Mouse (Mus musculus) adrenal gland, postnatal 25 days (tissue): Measurements from ENCODE around the gene Ppfia1. TPM values are rescaled to one million over a fixed set of nuclear protein-coding genes. Genes with fewer than 3 reads are reported as not detected.

ENCODE experiments used
- DNase-seq: peaks from one replicate; pipeline ENCODE4 v3.0.0; 2021; ENCODE audit warnings: mixed read lengths
- long read RNA-seq: library from polyadenylated mRNA; stranded (forward); transcript quantifications from one replicate; pipeline ENCODE4 v2.0.0, GENCODE M21; 2021
- total RNA-seq: library from RNA; stranded (reverse); gene quantifications from 2 replicates; pipeline ENCODE4 v1.2.3, GENCODE M21; 2021

Ppfia1 gene
- total RNA-seq, result 61.7 and 66.6 TPM in 2 replicates
- long read RNA-seq, partial matches to known transcripts, result 10 of 57 reads
- long read RNA-seq, other reads (novel, unspliced or antisense), result 46 of 57 reads

- DNase-seq, result peak; percentile 100
Observed at GRCm38 (mm10) chr7:144553237-144554122, at the start of gene Ppfia1. TSS of gene Ppfia1 (minus strand) at chr7:144553729.

GRCm38 (mm10) chr7:144600333-144600900, 46.9 kb upstream of the Ppfia1 start:
- DNase-seq, result no peak

GRCm38 (mm10) chr7:144589508-144589907, 36.0 kb upstream of the Ppfia1 start:
- no peak for DNase-seq

DNA sequence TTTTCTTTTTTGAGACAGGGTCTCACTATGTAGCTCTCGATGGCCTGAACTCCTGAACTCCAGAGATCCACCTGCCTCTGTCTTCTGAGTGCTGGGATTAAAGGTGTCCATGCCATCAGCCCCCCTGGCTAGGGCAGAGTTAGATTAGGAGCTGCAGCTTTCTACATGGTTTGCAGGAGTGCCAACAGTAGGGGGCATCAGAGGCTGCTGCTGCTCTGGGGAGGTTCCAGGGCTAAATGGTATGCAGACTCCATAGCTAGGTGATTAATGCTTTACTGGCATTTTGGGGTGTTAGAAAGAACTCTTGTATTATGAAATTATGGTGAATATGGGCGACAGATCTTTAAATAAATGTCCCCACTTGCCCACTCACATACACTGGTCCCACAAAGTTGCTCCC, 33.8 kb upstream of the Ppfia1 start:
- peak; percentile 59 for DNase-seq

- peak; percentile 79 for DNase-seq
Observed at GRCm38 (mm10) chr7:144585648-144586047, 32.1 kb upstream of the Ppfia1 start.

DNA sequence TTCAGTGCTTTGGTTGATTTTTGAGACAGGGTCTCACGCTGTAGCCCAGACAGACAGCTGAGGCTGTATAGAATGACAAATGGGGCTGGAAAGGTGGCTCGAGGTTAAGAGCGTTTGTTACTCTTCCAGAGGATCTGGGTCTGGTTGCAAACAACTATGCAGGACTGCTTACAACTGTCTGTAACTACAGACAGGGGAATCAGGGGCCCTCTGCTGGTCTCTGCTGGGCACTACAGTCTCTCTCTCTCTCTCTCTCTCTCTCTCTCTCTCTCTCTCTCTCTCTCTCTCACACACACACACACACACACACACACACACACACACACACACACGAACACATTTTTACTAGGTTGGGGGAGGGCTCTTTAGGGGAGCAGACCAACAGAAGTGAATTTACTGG, 30.1 kb upstream of the Ppfia1 start:
- peak; percentile 34 for DNase-seq

DNA sequence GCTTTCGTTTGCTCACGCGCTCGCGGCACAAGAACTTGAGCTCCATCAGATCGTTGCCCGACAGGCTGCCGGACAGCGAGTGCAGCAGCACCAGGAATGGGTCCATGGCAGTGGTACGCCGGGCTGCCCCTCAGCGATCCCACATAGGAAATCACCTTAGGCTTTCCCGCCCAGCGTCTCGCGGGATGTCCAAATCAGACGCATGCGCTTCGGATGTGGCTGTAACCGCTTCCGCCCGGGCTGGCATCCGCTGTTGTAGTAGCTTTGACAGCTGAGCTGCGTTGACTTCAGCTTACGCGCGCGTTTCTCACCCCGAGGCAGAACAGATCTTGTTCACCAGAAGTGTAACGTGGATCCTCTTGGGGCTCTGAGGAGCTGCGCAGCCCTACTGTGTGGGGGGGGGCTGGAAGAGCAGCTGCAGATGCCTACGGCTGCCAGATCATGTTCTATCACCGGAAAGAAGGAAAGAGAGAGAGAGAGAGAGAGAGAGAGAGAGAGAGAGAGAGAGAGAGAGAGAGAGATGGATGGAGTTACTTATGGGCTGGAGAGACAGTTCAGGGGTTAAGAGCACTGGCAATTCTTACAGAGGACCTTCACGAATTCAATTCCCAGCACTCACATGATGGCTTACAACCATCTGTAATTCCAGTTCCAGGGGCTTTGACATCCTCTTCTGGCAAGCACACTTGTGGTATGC, 28.9 kb upstream of the Ppfia1 start, which contains the start of gene Fadd:
Gene Fadd (minus strand): TSS at position 180 of the 697 bp plus-strand sequence.
- DNase-seq, result peak; percentile 94

- DNase-seq, result peak; percentile 77
Observed at GRCm38 (mm10) chr7:144581559-144582283, 28.2 kb upstream of the Ppfia1 start.

GRCm38 (mm10) chr7:144577876-144578275, 24.3 kb upstream of the Ppfia1 start:
- DNase-seq, result no peak

- no peak for DNase-seq
Observed at GRCm38 (mm10) chr7:144572234-144572633, 18.7 kb upstream of the Ppfia1 start.

DNA sequence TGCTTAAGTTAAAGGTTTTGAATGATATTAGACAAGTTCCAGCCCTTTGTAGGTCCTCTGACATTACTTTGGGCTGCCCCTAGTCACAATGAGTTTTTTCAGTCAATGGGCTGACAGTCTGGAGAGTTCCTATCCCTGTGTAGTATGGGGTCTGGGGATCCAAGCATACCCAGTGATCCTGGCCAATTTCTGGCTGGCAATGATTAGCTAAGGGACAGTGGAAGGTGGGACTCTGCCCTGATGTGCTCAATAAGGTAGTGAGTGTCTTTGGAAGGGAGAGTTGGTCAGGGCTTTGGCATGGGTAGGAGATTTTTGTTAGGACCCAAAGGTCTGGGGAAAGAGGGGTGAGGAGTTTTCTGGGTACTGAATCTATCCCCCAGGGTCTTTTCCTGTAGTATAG, 18.1 kb upstream of the Ppfia1 start:
- no peak for DNase-seq

DNA sequence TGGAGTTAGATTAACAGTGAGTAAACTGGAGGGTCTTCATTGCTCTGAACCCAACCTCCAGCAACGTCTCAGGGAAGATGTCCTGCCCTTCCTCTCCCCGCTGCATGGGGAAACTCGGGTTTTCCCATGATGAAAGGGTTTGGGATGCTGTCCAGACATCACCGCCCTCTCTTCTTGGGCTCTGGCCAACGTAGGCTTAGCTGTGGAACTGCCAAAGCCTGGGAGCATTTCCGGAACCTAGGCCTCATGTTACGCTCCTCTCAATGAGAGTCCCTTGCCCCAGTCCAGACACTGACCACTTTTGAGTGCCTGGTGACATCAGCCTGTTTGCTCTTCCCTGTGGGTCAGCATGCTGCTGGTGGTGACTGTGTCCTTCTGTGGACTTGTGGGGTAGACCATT, 15.9 kb upstream of the Ppfia1 start:
- peak; percentile 20 for DNase-seq

DNA sequence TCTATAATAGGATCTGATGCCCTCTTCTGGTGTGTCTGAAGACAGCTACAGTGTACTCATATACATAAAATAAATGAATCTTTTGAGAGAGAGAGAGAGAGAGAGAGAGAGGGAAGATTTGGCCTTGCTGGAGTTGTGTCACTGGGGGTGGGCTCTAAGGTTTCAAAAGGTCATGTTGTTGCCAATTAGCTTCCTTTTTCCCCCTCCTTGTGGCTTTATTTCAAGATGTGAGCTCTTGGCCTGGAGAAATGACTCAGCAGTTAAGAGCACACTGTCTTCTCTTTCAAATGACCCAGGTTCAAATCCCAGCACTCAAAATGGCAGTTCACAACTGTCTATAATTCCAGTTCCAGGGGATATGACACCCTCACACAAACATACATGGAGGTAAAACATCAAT, 14.6 kb upstream of the Ppfia1 start:
- no peak for DNase-seq

DNA sequence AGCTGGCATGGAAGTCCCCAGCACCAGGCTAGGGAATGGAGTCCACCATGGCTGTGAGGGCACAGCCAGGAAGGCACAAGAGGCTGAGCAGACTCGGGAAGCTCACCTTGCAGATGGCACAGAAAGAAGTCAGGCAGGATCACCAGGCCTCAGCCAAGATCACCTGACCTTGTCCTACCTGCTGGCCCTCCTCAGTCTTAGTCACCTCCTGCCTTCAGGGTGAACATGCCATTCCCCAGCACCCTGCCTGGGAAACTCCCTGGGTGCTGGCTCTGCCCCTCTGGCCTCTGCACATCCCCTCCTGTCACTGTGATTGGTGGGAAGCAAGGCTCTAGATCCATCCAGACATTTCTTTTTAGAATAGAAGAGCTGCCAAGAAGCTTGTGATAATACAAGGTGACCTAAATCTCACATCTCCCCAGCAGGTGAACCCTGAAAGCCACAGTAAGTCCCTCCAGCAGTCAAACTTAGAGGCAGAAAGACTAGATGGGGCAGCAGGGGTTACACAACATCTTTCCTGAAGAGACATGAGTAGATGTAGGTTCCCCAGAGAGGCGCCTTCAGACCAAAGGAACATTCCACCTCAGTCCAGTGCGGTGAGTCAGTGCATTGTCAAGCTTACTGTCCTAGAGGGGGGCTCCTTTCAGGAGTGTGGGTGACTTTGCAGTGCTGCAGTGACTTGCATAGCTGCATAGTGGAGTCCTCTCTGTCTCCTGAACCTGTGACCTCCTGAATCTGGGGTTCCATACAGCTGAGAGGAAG, 13.6 kb upstream of the Ppfia1 start:
- no peak for DNase-seq

DNA sequence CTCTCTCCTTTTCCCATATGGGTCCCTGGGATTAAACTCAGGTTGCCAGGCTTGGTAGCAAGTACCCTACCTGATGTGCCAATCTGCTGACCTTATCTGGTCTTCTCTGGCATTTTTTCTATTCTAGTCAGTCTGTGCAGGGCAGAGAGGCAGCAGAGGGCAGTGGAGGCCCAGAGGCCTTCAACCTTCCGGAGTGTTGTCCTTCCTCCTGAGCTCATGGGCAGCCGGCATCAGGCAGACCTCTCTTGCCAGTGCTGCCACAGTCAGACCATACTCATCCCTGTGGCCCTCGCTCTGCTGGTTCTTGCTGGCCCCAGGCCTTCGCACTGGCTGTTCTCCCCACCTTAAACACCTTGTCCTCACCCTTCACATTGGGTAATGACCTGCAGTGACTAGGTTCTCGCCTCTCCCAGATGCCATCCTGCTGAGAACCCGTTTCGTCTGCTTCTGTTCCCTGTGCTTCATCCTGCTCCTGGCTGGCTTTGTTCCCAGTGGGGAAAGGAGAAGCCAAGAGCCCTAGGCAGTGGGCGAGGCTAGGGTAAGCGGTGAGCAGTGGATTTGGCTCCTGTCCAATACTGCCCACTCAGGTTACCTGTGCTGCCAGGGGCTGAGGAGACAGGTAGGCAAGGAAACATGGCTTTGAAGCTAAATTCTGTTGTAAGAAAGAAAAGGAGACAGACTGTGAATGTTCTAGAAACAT, 10.1 kb upstream of the Ppfia1 start:
- no peak for DNase-seq

GRCm38 (mm10) chr7:144562016-144562415, 8.5 kb upstream of the Ppfia1 start:
- no peak for DNase-seq

- DNase-seq, result no peak
Observed at GRCm38 (mm10) chr7:144560594-144560993, 7.1 kb upstream of the Ppfia1 start.

DNA sequence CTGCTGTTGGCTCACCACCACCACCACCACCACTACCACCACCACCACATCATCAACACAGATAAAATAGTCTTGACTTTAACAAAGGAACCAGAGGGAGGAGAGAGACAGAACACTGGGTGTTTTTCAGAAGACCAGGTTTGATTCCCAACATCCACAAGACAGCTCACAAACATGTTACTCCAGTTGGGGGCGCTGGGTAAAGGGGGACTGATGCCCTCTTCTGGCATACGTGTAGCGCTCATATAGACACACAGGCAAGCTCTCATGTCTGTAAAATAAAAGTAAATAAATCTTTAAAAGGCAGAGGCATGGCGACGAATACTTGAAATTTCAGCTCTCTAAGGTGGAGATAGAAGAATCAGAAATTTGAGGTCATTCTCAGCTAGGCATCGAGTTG, 5.0 kb upstream of the Ppfia1 start:
- no peak for DNase-seq

DNA sequence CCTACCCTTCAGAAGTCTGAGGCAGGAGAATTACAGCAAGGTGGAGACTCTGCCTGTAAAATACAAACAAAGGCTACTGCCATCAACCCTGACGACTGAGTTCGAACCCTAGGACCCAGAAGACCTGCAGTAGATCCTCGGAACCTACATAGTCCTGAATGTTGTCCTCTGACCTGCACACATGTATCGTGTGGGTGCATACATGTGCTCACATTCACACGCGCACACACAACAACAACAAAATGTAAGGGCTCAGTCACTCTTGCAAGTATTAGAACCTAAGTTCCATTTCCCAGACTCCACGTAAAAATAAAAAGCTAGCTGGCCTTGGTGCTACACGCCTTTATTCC, 569 bp upstream of the Ppfia1 start:
- no peak for DNase-seq

- DNase-seq, result no peak
Observed at GRCm38 (mm10) chr7:144552274-144552673, 1.3 kb downstream of the Ppfia1 start.

GRCm38 (mm10) chr7:144550811-144551210, 2.7 kb downstream of the Ppfia1 start:
- no peak for DNase-seq
